Mouse (Mus musculus) 416B (cell line): ENCODE measurements at regions not wholly inside any gene's neighbourhood (a gene's known extent, or its start where the extent isn't known, plus 50 kb on each side); places are given as distances from the start of the nearest gene placed in this dataset.

Experiments
- DNase-seq: peaks from one replicate; pipeline ENCODE4 v3.0.0; 2011; ENCODE audit warnings: low read depth

DNA sequence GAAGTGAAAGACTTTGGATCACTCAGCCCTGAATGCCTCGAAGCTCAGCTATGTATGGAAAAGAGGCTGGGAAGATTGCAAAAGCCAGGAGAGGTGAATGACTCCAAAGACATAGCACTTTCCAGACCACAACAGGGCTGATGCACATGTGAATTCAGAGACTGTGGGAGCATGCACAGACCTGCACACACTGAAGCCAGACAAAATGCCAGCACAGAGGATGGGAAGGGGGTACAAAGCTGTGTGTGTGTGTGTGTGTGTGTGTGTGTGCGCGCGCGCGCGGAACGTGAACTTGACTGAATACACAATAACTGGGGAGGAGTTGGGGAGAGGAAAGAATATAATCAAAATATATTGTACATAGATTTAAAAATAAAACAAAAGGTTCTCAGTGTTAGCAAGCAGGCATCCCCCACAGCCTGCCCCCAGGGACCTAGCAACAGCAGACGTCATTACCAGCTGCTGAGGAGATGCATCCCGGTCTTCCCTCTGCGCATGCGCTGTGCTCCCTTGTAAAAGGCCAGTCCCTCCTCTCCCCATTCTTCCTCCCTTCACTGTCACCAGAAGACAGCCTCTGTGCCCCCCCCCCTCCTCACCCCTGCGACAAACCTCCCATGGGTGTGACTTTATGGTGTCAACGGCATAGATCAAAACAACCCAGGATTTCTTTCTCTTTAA, 89.5 kb upstream of the Mrps22 start:
- DNase-seq: no peak

DNA sequence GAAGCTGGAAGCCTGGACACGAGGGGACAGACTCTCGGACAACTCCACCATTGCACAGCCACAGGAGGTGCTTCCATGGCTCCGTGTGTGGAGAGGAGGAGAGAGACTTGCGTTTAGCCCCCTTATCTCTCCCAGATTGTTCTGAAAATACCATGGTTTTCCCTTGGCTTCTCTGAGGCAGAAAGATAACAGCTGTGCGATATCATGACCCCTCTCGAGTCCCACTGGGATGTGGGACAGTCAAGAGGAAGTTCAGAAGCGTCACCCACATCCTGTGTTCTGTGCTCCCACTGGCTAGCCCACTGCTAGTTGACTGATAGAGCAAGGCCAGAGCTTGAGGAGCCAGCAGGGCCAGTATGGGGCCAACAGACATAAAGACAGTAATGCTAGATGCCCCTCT, 84.1 kb upstream of the Mrps22 start:
- DNase-seq: peak; percentile 11

DNA sequence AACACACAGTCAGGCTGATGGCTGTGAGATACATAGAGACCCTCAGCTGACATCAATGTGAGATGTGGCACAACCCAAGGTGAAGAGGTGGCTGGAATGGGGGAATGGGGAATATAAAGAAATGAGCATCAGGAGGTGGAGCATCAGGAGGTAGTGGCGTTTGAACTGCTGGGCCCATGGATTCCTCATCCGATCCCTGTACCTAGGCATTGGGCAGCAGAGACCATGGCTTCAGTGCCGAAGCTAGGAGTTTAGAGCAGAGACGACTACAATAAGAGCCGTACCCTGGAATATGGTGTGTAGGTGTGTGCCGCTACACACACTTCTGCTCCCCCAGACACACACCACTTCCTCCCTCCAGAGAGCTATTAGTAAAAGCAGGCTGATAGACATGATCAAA, 82.9 kb upstream of the Mrps22 start:
- no peak for DNase-seq

- DNase-seq: no peak
Observed at GRCm38 (mm10) chr9:98675612-98676011, 74.2 kb upstream of the Mrps22 start.

- DNase-seq: no peak
Observed at GRCm38 (mm10) chr9:98673461-98674114, 72.1 kb upstream of the Mrps22 start.

GRCm38 (mm10) chr9:98672361-98672760, 70.9 kb upstream of the Mrps22 start:
- DNase-seq: no peak

- DNase-seq: no peak
Observed at GRCm38 (mm10) chr9:98668423-98669330, 67.2 kb upstream of the Mrps22 start.

DNA sequence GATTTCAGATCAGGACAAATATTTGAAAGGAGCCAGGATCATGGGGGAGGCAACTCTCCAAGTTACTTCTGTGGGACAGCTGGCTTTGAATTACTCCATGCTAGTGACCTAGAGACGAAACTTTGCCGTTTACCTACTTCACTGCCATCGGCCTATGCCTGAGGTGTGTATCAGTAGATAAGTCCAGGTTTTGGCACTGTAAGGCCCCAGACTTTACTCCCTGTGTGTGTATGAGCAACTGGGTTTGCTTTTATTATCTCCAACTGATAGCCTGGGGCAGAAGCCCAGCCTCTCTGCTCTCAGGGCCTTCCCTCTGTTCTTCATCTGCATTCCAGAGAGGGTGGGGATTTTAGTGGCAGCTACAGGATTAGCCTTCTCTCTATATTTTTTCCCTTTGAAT, 65.6 kb upstream of the Mrps22 start:
- DNase-seq: no peak

DNA sequence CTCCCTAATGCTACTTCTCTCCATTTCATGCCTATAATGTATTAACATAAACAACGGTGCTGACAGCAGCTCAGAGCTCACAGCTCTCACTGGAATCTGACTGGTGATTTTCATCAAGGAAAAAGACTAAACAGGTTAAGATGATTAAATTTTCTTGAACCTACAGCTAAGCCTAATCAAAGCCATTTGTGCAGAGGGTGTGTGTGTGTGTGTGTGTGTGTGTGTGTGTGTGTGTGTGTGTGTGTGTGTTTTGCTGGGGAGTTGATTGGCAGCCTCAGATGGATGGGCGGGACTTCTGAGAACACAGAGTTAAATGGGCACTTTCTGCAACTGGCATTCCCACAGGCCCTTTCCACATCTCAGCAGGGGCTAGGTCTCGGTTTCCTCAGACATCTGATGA, 61.6 kb upstream of the Mrps22 start:
- DNase-seq: no peak

GRCm38 (mm10) chr9:98651681-98652080, 50.2 kb upstream of the Mrps22 start:
- DNase-seq: no peak
